Mouse (Mus musculus): Measurements from ENCODE around the gene Slc6a2.

DNA sequence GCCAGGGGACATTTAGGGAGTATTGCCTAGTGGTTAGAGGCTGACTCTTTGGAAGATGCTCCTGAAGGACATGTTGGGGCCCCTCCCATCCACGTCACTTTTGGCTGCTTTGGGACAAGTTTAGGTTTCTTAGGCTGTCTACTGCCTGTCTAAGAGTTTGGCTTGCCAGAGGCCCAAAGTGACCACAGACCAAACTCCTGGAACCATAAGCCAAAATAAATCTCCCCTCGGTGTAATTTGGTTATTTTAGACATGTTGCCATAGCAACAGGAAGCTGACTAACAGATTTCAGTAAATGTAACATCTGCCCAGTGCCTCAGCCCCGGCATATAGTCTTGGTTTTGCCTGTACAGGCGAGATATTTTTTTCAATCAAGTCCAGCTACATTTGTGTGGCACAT lies 21.8 kb upstream of the Slc6a2 start:
- TF ChIP-seq GATA1 (IDR thresholded peaks at IDR 0.05; ENCODE audit: borderline replicate concordance, low read length) (no peak), FLI1 (IDR thresholded peaks at IDR 0.05; ENCODE audit: low read length) (no peak)
